Mouse (Mus musculus): ENCODE results near the gene Mov10l1. TPM values are rescaled to one million over a fixed set of nuclear protein-coding genes. Genes with fewer than 3 reads are reported as not detected.

Gene Mov10l1
- polyA plus RNA-seq (2015; fragmentation: Nextera tagmentation; extraction: Ambion mirVana) = not detected in 2 replicates

- Histone ChIP-seq H3K4me2 (replicated peaks) (no peak within 1 kb of the TSS), H3K27ac (no peak within 1 kb of the TSS), H3K27me3 (no peaks in the 10 kb centered on the region), H3K4me3 (no peak within 1 kb of the TSS), H3K9ac (no peak within 1 kb of the TSS), H3K9me3 (no peaks in the 10 kb centered on the region), H3K4me1 (no peaks in the 10 kb centered on the region), H3K36me3 (no peaks in the 10 kb centered on the region)
- WGBS = 91% methylated on average over 31 of the region's 31 CpGs
- no peak for ATAC-seq (ENCODE audit: low FRiP score, low read depth)
Measured at GRCm38 (mm10) chr15:88982534-88983079, at the start of gene Mov10l1. Gene Mov10l1, plus strand, starts transcription at chr15:88982909.

DNA sequence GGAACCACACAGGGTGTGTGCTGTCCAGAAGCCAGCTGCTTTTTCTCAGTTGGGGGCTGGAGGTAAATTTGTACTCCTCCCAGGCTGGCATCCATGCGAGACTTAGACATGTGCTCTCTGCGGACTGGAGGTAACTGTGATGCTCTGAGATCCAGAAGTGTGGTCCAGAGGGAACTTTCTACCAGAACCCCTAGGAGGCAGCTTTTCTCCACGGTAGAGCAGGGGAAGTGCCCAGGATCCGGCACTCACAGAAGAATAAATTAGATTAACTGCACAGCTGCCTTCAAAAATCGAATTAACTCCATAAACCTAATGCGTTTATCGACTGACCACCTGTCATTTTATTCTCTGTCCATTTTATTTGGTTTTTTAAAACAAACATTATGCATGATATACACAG lies 48.6 kb upstream of the Mov10l1 start:
- H3K27ac ChIP-seq = no peak overlapping the region
- 53% methylated on average over 7 of the region's 7 CpGs for WGBS
- H3K9me3 ChIP-seq = no peaks in the 10 kb centered on the region
- no peak overlapping the region for H3K9ac ChIP-seq
- no peaks in the 10 kb centered on the region for H3K27me3 ChIP-seq
- no peak overlapping the region for H3K4me3 ChIP-seq
- no peak overlapping the region for H3K4me2 ChIP-seq (replicated peaks)
- H3K36me3 ChIP-seq = no peaks in the 10 kb centered on the region
- no peak for ATAC-seq (ENCODE audit: low FRiP score, low read depth)
- no peaks in the 10 kb centered on the region for H3K4me1 ChIP-seq

GRCm38 (mm10) chr15:88936619-88937290 lies 46.0 kb upstream of the Mov10l1 start:
- H3K9ac ChIP-seq = no peak overlapping the region
- WGBS = 68% methylated on average over 6 of the region's 6 CpGs

GRCm38 (mm10) chr15:88937291-88937650 lies 45.4 kb upstream of the Mov10l1 start:
- H3K4me3 ChIP-seq = no peak overlapping the region
- H3K4me1 ChIP-seq = no peaks in the 10 kb centered on the region
- no peak for ATAC-seq (ENCODE audit: low FRiP score, low read depth)
- WGBS = 72% methylated on average over 2 of the region's 2 CpGs
- H3K27ac ChIP-seq = no peak overlapping the region
- H3K4me2 ChIP-seq (replicated peaks) = no peak overlapping the region
- no peak overlapping the region for H3K9ac ChIP-seq
- H3K36me3 ChIP-seq = no peaks in the 10 kb centered on the region
- no peaks in the 10 kb centered on the region for H3K27me3 ChIP-seq
- no peaks in the 10 kb centered on the region for H3K9me3 ChIP-seq

More at GRCm38 (mm10) chr15:88936619-88937290, 46.0 kb upstream of the Mov10l1 start:
- Histone ChIP-seq H3K4me3 (no peak overlapping the region), H3K4me2 (replicated peaks) (no peak overlapping the region), H3K27me3 (no peaks in the 10 kb centered on the region), H3K4me1 (no peaks in the 10 kb centered on the region), H3K36me3 (no peaks in the 10 kb centered on the region), H3K27ac (no peak overlapping the region), H3K9me3 (no peaks in the 10 kb centered on the region)
- no peak for ATAC-seq (ENCODE audit: low FRiP score, low read depth)

- ATAC-seq (ENCODE audit: low FRiP score, low read depth) = no peak
- H3K4me1 ChIP-seq = no peaks in the 10 kb centered on the region
Measured at GRCm38 (mm10) chr15:88942783-88943182, 39.9 kb upstream of the Mov10l1 start.

GRCm38 (mm10) chr15:88943896-88944551 lies 38.7 kb upstream of the Mov10l1 start:
- no peak for ATAC-seq (ENCODE audit: low FRiP score, low read depth)
- H3K27me3 ChIP-seq = no peaks in the 10 kb centered on the region
- H3K36me3 ChIP-seq = no peaks in the 10 kb centered on the region
- H3K4me3 ChIP-seq = no peak overlapping the region
- 76% methylated on average over 5 of the region's 5 CpGs for WGBS
- 0 out of 2 replicates have a peak, but pooled peaks cover 3% of the 10 kb centered on the region for H3K9me3 ChIP-seq
- no peaks in the 10 kb centered on the region for H3K4me1 ChIP-seq
- H3K4me2 ChIP-seq (replicated peaks) = no peak overlapping the region
- no peak overlapping the region for H3K9ac ChIP-seq
- no peak overlapping the region for H3K27ac ChIP-seq

More at GRCm38 (mm10) chr15:88942783-88943182, 39.9 kb upstream of the Mov10l1 start:
- H3K4me2 ChIP-seq (replicated peaks) = no peak overlapping the region
- H3K9ac ChIP-seq = no peak overlapping the region
- H3K27ac ChIP-seq = no peak overlapping the region
- H3K36me3 ChIP-seq = no peaks in the 10 kb centered on the region
- 0 out of 2 replicates have a peak, but pooled peaks cover 3% of the 10 kb centered on the region for H3K9me3 ChIP-seq
- no peaks in the 10 kb centered on the region for H3K27me3 ChIP-seq
- H3K4me3 ChIP-seq = no peak overlapping the region
- 74% methylated on average over 5 of the region's 5 CpGs for WGBS

GRCm38 (mm10) chr15:88946851-88947250 lies 35.9 kb upstream of the Mov10l1 start:
- Histone ChIP-seq H3K27me3 (no peaks in the 10 kb centered on the region), H3K9ac (no peak overlapping the region), H3K9me3 (0 out of 2 replicates have a peak, but pooled peaks cover 3% of the 10 kb centered on the region), H3K27ac (no peak overlapping the region), H3K36me3 (no peaks in the 10 kb centered on the region), H3K4me1 (no peaks in the 10 kb centered on the region), H3K4me3 (no peak overlapping the region), H3K4me2 (replicated peaks) (no peak overlapping the region)
- no peak for ATAC-seq (ENCODE audit: low FRiP score, low read depth)
- 27% methylated on average over 6 of the region's 6 CpGs for WGBS

GRCm38 (mm10) chr15:88951246-88951645 lies 31.5 kb upstream of the Mov10l1 start:
- 68% methylated on average over 4 of the region's 4 CpGs for WGBS
- Histone ChIP-seq H3K27ac (no peak overlapping the region), H3K4me3 (no peak overlapping the region), H3K9ac (no peak overlapping the region), H3K36me3 (no peaks in the 10 kb centered on the region), H3K4me1 (peaks cover 9% of the 10 kb centered on the region), H3K27me3 (peaks cover 35% of the 10 kb centered on the region), H3K9me3 (no peaks in the 10 kb centered on the region), H3K4me2 (replicated peaks) (no peak overlapping the region)
- ATAC-seq (ENCODE audit: low FRiP score, low read depth) = no peak

DNA sequence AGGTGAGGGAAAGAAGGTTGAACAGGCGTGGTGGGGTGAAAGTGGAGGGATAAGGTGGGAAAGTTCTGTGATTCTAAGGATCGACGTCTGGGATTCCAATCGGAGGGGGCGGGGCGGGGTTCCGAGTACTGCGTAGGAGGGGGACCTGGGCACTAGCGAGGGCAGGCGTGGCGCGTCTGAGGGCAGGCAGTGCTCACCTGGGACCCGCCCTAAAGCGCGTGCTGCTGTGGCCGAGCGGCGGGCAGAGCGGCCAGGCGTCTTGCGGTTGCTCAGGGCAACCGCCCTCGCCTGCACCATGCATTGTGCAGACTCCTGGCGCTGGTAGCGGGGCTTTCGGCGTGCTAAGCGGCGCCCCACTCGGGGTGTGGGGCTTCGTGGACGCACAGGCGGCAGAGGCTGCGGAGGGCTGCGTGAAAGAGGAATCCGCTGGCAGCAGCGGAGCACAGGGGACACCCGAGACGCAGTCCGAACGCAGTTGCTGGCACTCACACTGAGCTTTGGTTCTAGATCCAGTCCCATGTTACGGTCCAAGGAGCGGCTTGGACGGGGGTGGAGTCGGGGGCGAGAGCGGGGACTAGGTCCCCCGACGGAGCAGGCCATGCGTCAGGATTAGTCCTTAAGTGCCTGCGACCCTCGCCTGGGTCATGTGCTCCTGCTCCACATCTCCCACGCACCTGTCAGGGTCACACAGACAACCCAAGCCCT lies 28.2 kb upstream of the Mov10l1 start, which contains the start of gene Ttll8:
TSS of gene Ttll8 (minus strand) at position 51 of the 705 bp plus-strand sequence.
- H3K27ac ChIP-seq = no peak within 1 kb of the TSS
- H3K9me3 ChIP-seq = no peaks in the 10 kb centered on the region
- H3K4me3 ChIP-seq = peak within 1 kb of the TSS; percentile 46
- H3K36me3 ChIP-seq = no peaks in the 10 kb centered on the region
- peak within 1 kb of the TSS; percentile 43 for H3K9ac ChIP-seq
- WGBS = 4% methylated on average over 53 of the region's 53 CpGs
- ATAC-seq (ENCODE audit: low FRiP score, low read depth) = peak; percentile 64
- H3K4me1 ChIP-seq = peaks cover 12% of the 10 kb centered on the region
- H3K4me2 ChIP-seq (replicated peaks) = peak within 1 kb of the TSS; percentile 83
- peaks cover 38% of the 10 kb centered on the region for H3K27me3 ChIP-seq

DNA sequence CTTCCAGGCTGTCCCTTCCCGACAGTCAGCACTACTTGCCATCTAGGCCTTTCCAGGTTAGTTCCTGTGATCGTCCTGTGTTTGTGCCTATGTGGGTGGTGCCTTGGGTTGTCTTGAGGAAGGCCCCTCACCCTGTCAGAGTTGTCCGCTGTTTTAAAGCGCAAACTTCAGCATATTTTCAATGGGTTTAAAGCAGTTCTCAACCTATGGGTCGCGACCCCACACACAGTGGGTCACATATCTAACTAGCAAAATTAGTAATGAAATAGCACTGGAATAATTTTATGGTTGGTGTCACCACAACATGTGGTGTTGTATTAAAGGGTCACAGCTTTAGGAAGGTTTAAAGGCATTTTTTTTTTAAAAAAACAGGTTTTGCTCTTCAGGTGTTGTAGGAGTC lies 27.4 kb upstream of the Mov10l1 start:
- H3K9me3 ChIP-seq = no peaks in the 10 kb centered on the region
- H3K36me3 ChIP-seq = no peaks in the 10 kb centered on the region
- no peak overlapping the region for H3K9ac ChIP-seq
- H3K4me3 ChIP-seq = no peak overlapping the region
- 86% methylated on average over 6 of the region's 6 CpGs for WGBS
- H3K4me2 ChIP-seq (replicated peaks) = no peak overlapping the region
- peaks cover 40% of the 10 kb centered on the region for H3K27me3 ChIP-seq
- ATAC-seq (ENCODE audit: low FRiP score, low read depth) = no peak
- no peak overlapping the region for H3K27ac ChIP-seq
- H3K4me1 ChIP-seq = peaks cover 12% of the 10 kb centered on the region

DNA sequence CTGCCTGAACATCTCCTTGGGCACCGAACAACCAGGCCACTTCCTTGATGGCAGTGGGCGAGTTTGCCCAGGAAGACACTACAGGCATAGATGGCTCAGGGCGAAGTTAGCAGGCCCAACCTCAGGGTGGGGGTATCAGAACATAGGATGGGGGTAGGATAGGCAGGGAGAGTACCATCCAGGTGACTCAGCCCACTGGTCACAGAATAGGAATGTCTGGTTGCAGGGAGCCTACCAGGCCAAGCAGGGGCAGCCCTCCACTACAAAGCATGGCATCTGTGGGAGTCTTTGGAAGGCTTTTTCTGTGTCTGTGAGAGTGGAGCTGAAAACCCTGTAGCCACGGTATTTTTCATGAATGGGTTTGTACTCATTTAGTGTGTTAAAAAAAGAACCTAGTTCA lies 25.2 kb upstream of the Mov10l1 start:
- WGBS = 78% methylated on average over 4 of the region's 4 CpGs
- no peak overlapping the region for H3K27ac ChIP-seq
- peaks cover 12% of the 10 kb centered on the region for H3K4me1 ChIP-seq
- H3K9me3 ChIP-seq = no peaks in the 10 kb centered on the region
- no peak overlapping the region for H3K9ac ChIP-seq
- H3K36me3 ChIP-seq = no peaks in the 10 kb centered on the region
- no peak for ATAC-seq (ENCODE audit: low FRiP score, low read depth)
- no peak overlapping the region for H3K4me2 ChIP-seq (replicated peaks)
- no peak overlapping the region for H3K4me3 ChIP-seq
- H3K27me3 ChIP-seq = peaks cover 40% of the 10 kb centered on the region

DNA sequence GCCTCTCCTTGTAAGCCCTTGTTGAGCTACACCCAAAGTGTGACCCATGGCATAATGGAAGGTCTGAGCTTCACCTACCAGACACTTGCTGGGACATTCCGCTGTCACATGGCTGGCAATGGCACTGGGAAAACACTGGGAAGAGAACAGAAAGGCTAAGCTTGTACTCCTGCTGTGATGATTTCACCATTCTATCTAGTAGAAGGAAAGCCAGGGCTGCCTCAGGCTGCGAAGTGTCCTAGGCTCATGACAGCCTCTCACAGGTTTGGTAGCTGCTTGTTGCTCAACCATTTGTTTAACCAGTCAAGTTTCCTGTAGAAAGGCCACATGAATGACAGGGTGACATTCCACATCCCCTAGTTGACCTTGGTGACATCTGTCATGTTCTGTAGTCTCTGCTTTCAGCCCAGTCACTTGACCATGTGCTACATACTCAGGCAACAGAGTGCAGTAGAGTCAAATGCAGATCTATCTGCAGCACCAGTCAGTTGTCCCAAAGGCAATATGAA lies 18.6 kb upstream of the Mov10l1 start:
- H3K36me3 ChIP-seq = no peaks in the 10 kb centered on the region
- no peaks in the 10 kb centered on the region for H3K4me1 ChIP-seq
- ATAC-seq (ENCODE audit: low FRiP score, low read depth) = no peak
- no peak overlapping the region for H3K27ac ChIP-seq
- H3K9ac ChIP-seq = no peak overlapping the region
- WGBS = 87% methylated on average over 2 of the region's 2 CpGs
- H3K4me3 ChIP-seq = no peak overlapping the region
- peaks cover 5% of the 10 kb centered on the region; the same call in 1 of the 2 replicates for H3K27me3 ChIP-seq
- no peak overlapping the region for H3K4me2 ChIP-seq (replicated peaks)
- no peaks in the 10 kb centered on the region for H3K9me3 ChIP-seq
